Mouse (Mus musculus) embryonic facial prominence, embryonic 15.5 days (tissue): Measurements from ENCODE around the gene Ust. TPM values are rescaled to one million over a fixed set of nuclear protein-coding genes. Genes with fewer than 3 reads are reported as not detected.

Experiments used
- ATAC-seq: fragments of 200-750 bp; cut with Nextera tagmentation; 2 replicates; pipeline ENCODE4 v1.8.0; 2017; ENCODE audit warnings: low read depth, moderate TSS enrichment; ENCODE audit not compliant: insufficient number of reproducible peaks, low FRiP score, low TSS enrichment
- H3K27ac ChIP-seq: fragments of 300-500 bp; sonication (generic); replicated peaks from 2 replicates; pipeline ENCODE4 v1.5.1; 2015; ENCODE audit warnings: mild to moderate bottlenecking, inconsistent platforms
- H3K27me3 ChIP-seq: fragments of 300-500 bp; sonication (generic); 2 replicates; pipeline ENCODE4 v1.6.1; 2015; ENCODE audit warnings: inconsistent platforms
- H3K36me3 ChIP-seq: fragments of 300-500 bp; sonication (generic); 2 replicates; pipeline ENCODE4 v1.6.1; 2015; ENCODE audit warnings: mild to moderate bottlenecking, inconsistent platforms
- H3K4me1 ChIP-seq: fragments of 300-500 bp; sonication (generic); 2 replicates; pipeline ENCODE4 v1.6.1; 2015; ENCODE audit warnings: inconsistent platforms
- H3K4me2 ChIP-seq: fragments of 300-500 bp; sonication (generic); replicated peaks from 2 replicates; pipeline ENCODE4 v1.6.1; 2015; ENCODE audit warnings: mild to moderate bottlenecking, inconsistent platforms
- H3K4me3 ChIP-seq: fragments of 300-500 bp; sonication (generic); replicated peaks from 2 replicates; pipeline ENCODE4 v1.5.1; 2015; ENCODE audit warnings: mild to moderate bottlenecking, inconsistent platforms
- H3K9ac ChIP-seq: fragments of 300-500 bp; sonication (generic); 2 replicates; pipeline ENCODE4 v1.6.1; 2015; ENCODE audit warnings: inconsistent platforms
- H3K9me3 ChIP-seq: fragments of 300-500 bp; sonication (generic); replicated peaks from 2 replicates; pipeline ENCODE4 v1.6.1; 2016; ENCODE audit warnings: inconsistent platforms
- WGBS: fragments of 180-500 bp; shearing (Covaris S2); methylation state at CpG from one replicate; pipeline ENCODE4 v1.1.7; 2015; 5-methylcytosine and 5-hydroxymethylcytosine counted together
- polyA plus RNA-seq: library from polyadenylated mRNA; unstranded; fragments of >200 nt; fragmentation: Nextera tagmentation; extraction: Ambion mirVana; gene quantifications from 2 replicates; pipeline ENCODE4 v1.2.1, GENCODE M21; 2015

Ust gene
- polyA plus RNA-seq, 1 experiment from 2014 or later, result 12.0 TPM

- H3K4me1 ChIP-seq, result no peaks in the 10 kb centered on the region
- H3K4me2 ChIP-seq, result no peak overlapping the region
- no peak overlapping the region for H3K9ac ChIP-seq
- no peak for ATAC-seq
- no peaks in the 10 kb centered on the region for H3K36me3 ChIP-seq
- no peaks in the 10 kb centered on the region for H3K9me3 ChIP-seq
- no peaks in the 10 kb centered on the region for H3K27me3 ChIP-seq
- H3K4me3 ChIP-seq, result no peak overlapping the region
- no peak overlapping the region for H3K27ac ChIP-seq
Measured at GRCm38 (mm10) chr10:8320771-8321170, 197.9 kb downstream of the Ust start.

- no peak overlapping the region for H3K9ac ChIP-seq
- H3K9me3 ChIP-seq, result no peaks in the 10 kb centered on the region
- no peaks in the 10 kb centered on the region for H3K27me3 ChIP-seq
- no peak overlapping the region for H3K27ac ChIP-seq
- H3K36me3 ChIP-seq, result no peaks in the 10 kb centered on the region
- H3K4me3 ChIP-seq, result no peak overlapping the region
- WGBS, result 67% methylated on average over 6 of the region's 6 CpGs
- peaks cover 4% of the 10 kb centered on the region; the same call in 1 of the 2 replicates for H3K4me1 ChIP-seq
- no peak for ATAC-seq
- no peak overlapping the region for H3K4me2 ChIP-seq
Measured at GRCm38 (mm10) chr10:8309435-8309834, 209.2 kb downstream of the Ust start.

- Histone ChIP-seq H3K36me3 (no peaks in the 10 kb centered on the region), H3K4me2 (no peak overlapping the region), H3K4me1 (peaks cover 1% of the 10 kb centered on the region; the same call in 1 of the 2 replicates), H3K9me3 (no peaks in the 10 kb centered on the region), H3K27ac (no peak overlapping the region), H3K9ac (no peak overlapping the region), H3K4me3 (no peak overlapping the region), H3K27me3 (no peaks in the 10 kb centered on the region)
- ATAC-seq, result no peak
- whole genome bisulfite sequencing, result 89% methylated on average over 4 of the region's 4 CpGs
Measured at GRCm38 (mm10) chr10:8304211-8304610, 214.4 kb downstream of the Ust start.

GRCm38 (mm10) chr10:8299166-8299565 lies 219.5 kb downstream of the Ust start:
- Histone ChIP-seq H3K4me2 (no peak overlapping the region), H3K9me3 (no peaks in the 10 kb centered on the region), H3K27me3 (no peaks in the 10 kb centered on the region), H3K4me3 (no peak overlapping the region), H3K36me3 (no peaks in the 10 kb centered on the region), H3K9ac (no peak overlapping the region), H3K27ac (no peak overlapping the region), H3K4me1 (no peaks in the 10 kb centered on the region)
- WGBS, result 91% methylated on average over 1 of the region's 1 CpGs
- ATAC-seq, result no peak

GRCm38 (mm10) chr10:8297214-8297613 lies 221.4 kb downstream of the Ust start:
- Histone ChIP-seq H3K36me3 (no peaks in the 10 kb centered on the region), H3K9me3 (no peaks in the 10 kb centered on the region), H3K4me3 (no peak overlapping the region), H3K27ac (no peak overlapping the region), H3K27me3 (no peaks in the 10 kb centered on the region), H3K4me2 (no peak overlapping the region), H3K9ac (no peak overlapping the region), H3K4me1 (no peaks in the 10 kb centered on the region)
- ATAC-seq, result no peak
- WGBS, result 44% methylated on average over 2 of the region's 2 CpGs

- ATAC-seq, result no peak
- 56% methylated on average over 5 of the region's 5 CpGs for WGBS
Measured at GRCm38 (mm10) chr10:8290661-8291060, 228.0 kb downstream of the Ust start.

GRCm38 (mm10) chr10:8287350-8287791 lies 231.3 kb downstream of the Ust start:
- Histone ChIP-seq H3K4me1 (peaks cover 12% of the 10 kb centered on the region), H3K9me3 (no peaks in the 10 kb centered on the region), H3K4me3 (no peak overlapping the region), H3K4me2 (0 out of 2 replicates have a peak overlapping the region, but pooled peaks have one; percentile 10), H3K27me3 (no peaks in the 10 kb centered on the region), H3K9ac (no peak overlapping the region), H3K36me3 (no peaks in the 10 kb centered on the region), H3K27ac (no peak overlapping the region)
- WGBS, result 16% methylated on average over 6 of the region's 6 CpGs
- ATAC-seq, result peak; percentile 70

More at GRCm38 (mm10) chr10:8290661-8291060, 228.0 kb downstream of the Ust start:
- no peak overlapping the region for H3K4me3 ChIP-seq
- no peaks in the 10 kb centered on the region for H3K36me3 ChIP-seq
- H3K4me2 ChIP-seq, result no peak overlapping the region
- H3K4me1 ChIP-seq, result peaks cover 12% of the 10 kb centered on the region
- no peaks in the 10 kb centered on the region for H3K9me3 ChIP-seq
- H3K27me3 ChIP-seq, result no peaks in the 10 kb centered on the region
- H3K9ac ChIP-seq, result no peak overlapping the region
- H3K27ac ChIP-seq, result no peak overlapping the region

- Histone ChIP-seq H3K4me3 (no peak overlapping the region), H3K27me3 (no peaks in the 10 kb centered on the region), H3K9me3 (no peaks in the 10 kb centered on the region), H3K36me3 (no peaks in the 10 kb centered on the region), H3K4me1 (peaks cover 12% of the 10 kb centered on the region), H3K27ac (no peak overlapping the region), H3K4me2 (no peak overlapping the region), H3K9ac (no peak overlapping the region)
- no peak for ATAC-seq
- WGBS, result 83% methylated on average over 3 of the region's 3 CpGs
Measured at GRCm38 (mm10) chr10:8283991-8284390, 234.6 kb downstream of the Ust start.

- no peaks in the 10 kb centered on the region for H3K9me3 ChIP-seq
- no peaks in the 10 kb centered on the region for H3K36me3 ChIP-seq
- no peak for ATAC-seq
- no peaks in the 10 kb centered on the region for H3K27me3 ChIP-seq
- no peaks in the 10 kb centered on the region for H3K4me1 ChIP-seq
- no peak overlapping the region for H3K9ac ChIP-seq
- no peak overlapping the region for H3K4me2 ChIP-seq
- H3K4me3 ChIP-seq, result no peak overlapping the region
- 86% methylated on average over 5 of the region's 5 CpGs for WGBS
- no peak overlapping the region for H3K27ac ChIP-seq
Measured at GRCm38 (mm10) chr10:8277094-8277493, 241.5 kb downstream of the Ust start.

GRCm38 (mm10) chr10:8269681-8270080 lies 248.9 kb downstream of the Ust start:
- 86% methylated on average over 4 of the region's 4 CpGs for WGBS
- Histone ChIP-seq H3K36me3 (no peaks in the 10 kb centered on the region), H3K27ac (no peak overlapping the region), H3K9ac (no peak overlapping the region), H3K9me3 (no peaks in the 10 kb centered on the region), H3K4me2 (no peak overlapping the region), H3K4me3 (no peak overlapping the region), H3K27me3 (no peaks in the 10 kb centered on the region), H3K4me1 (no peaks in the 10 kb centered on the region)
- ATAC-seq, result no peak

GRCm38 (mm10) chr10:8259716-8260115 lies 258.9 kb downstream of the Ust start:
- no peaks in the 10 kb centered on the region for H3K36me3 ChIP-seq
- no peak overlapping the region for H3K27ac ChIP-seq
- no peak overlapping the region for H3K4me2 ChIP-seq
- ATAC-seq, result no peak
- H3K4me1 ChIP-seq, result no peaks in the 10 kb centered on the region
- WGBS, result 51% methylated on average over 4 of the region's 4 CpGs
- H3K9ac ChIP-seq, result no peak overlapping the region
- no peaks in the 10 kb centered on the region for H3K9me3 ChIP-seq
- no peak overlapping the region for H3K4me3 ChIP-seq
- H3K27me3 ChIP-seq, result no peaks in the 10 kb centered on the region

- no peak for ATAC-seq
- Histone ChIP-seq H3K4me3 (no peak overlapping the region), H3K27ac (no peak overlapping the region), H3K27me3 (no peaks in the 10 kb centered on the region), H3K4me2 (no peak overlapping the region), H3K36me3 (peaks cover 5% of the 10 kb centered on the region; the same call in 1 of the 2 replicates), H3K9ac (no peak overlapping the region), H3K9me3 (no peaks in the 10 kb centered on the region), H3K4me1 (no peaks in the 10 kb centered on the region)
- WGBS, result 94% methylated on average over 3 of the region's 3 CpGs
Measured at GRCm38 (mm10) chr10:8250005-8250404, 268.6 kb downstream of the Ust start.
